Mouse (Mus musculus) right cerebral cortex, postnatal 14 days (tissue): ENCODE data around the gene Acyp1.
A peak's percentile ranks its signal among the peaks of the same experiment; 100 is the strongest.
"Not testable (repeated sequence)": the region's sequence is repeated elsewhere in the genome, so short reads cannot be mapped to it uniquely, and the experiment has no call there.

ENCODE experiments used
- DNase-seq: peaks from one replicate; pipeline ENCODE4 v3.0.0; 2022

The Acyp1 gene

GRCm38 (mm10) chr12:85281756-85282155, 6.5 kb downstream of the Acyp1 start:
- not testable (repeated sequence) for DNase-seq

- DNase-seq: no peak
Observed at GRCm38 (mm10) chr12:85280845-85281651, 7.2 kb downstream of the Acyp1 start.

GRCm38 (mm10) chr12:85280105-85280844, 8.0 kb downstream of the Acyp1 start:
- DNase-seq: peak; percentile 94

- DNase-seq: no peak
Observed at GRCm38 (mm10) chr12:85279396-85280080, 8.7 kb downstream of the Acyp1 start.

- DNase-seq: no peak
Observed at GRCm38 (mm10) chr12:85278919-85279318, 9.3 kb downstream of the Acyp1 start.

- DNase-seq: no peak
Observed at GRCm38 (mm10) chr12:85276273-85276672, 12.0 kb downstream of the Acyp1 start.

- no peak for DNase-seq
Observed at GRCm38 (mm10) chr12:85273508-85273907, 14.7 kb downstream of the Acyp1 start.

- no peak for DNase-seq
Observed at GRCm38 (mm10) chr12:85271843-85272206, 16.4 kb downstream of the Acyp1 start.

- no peak for DNase-seq
Observed at GRCm38 (mm10) chr12:85271132-85271842, 17.0 kb downstream of the Acyp1 start.

- DNase-seq: peak; percentile 85
Observed at GRCm38 (mm10) chr12:85270319-85270718, 17.9 kb downstream of the Acyp1 start, which contains the start of gene Mlh3. Gene Mlh3, minus strand, starts transcription at chr12:85270599.

GRCm38 (mm10) chr12:85269821-85270220, 18.4 kb downstream of the Acyp1 start:
- DNase-seq: no peak

- no peak for DNase-seq
Observed at GRCm38 (mm10) chr12:85266248-85266647, 22.0 kb downstream of the Acyp1 start.

GRCm38 (mm10) chr12:85264940-85265339, 23.3 kb downstream of the Acyp1 start:
- DNase-seq: no peak

GRCm38 (mm10) chr12:85264531-85264930, 23.7 kb downstream of the Acyp1 start:
- no peak for DNase-seq

GRCm38 (mm10) chr12:85263190-85263589, 25.0 kb downstream of the Acyp1 start:
- DNase-seq: no peak

- DNase-seq: no peak
Observed at GRCm38 (mm10) chr12:85262489-85262888, 25.7 kb downstream of the Acyp1 start.

- no peak for DNase-seq
Observed at GRCm38 (mm10) chr12:85257008-85257639, 31.1 kb downstream of the Acyp1 start.

GRCm38 (mm10) chr12:85256074-85256751, 32.0 kb downstream of the Acyp1 start:
- no peak for DNase-seq

GRCm38 (mm10) chr12:85252083-85252482, 36.2 kb downstream of the Acyp1 start:
- no peak for DNase-seq

GRCm38 (mm10) chr12:85237553-85237952, 50.7 kb downstream of the Acyp1 start:
- no peak for DNase-seq
